Mouse (Mus musculus) small intestine, adult 2 months (tissue): ENCODE data around the gene Cblb. TPM values are rescaled to one million over a fixed set of nuclear protein-coding genes. Genes with fewer than 3 reads are reported as not detected.

ENCODE experiments used
- H3K27ac ChIP-seq: fragments of 200-500 bp; 2 replicates; pipeline ENCODE4 v1.5.1; 2012; ENCODE audit warnings: low read depth, low read length, control low read depth, inconsistent platforms; ENCODE audit not compliant: insufficient read depth
- H3K27me3 ChIP-seq: fragments of 200-500 bp; 2 replicates; pipeline ENCODE4 v1.6.1; 2012; ENCODE audit warnings: mild to moderate bottlenecking, moderate library complexity, low read length, inconsistent platforms; ENCODE audit not compliant: control insufficient read depth, insufficient read depth
- H3K36me3 ChIP-seq: fragments of 200-500 bp; 2 replicates; pipeline ENCODE4 v1.6.1; 2012; ENCODE audit warnings: mild to moderate bottlenecking, low read length, control low read depth, inconsistent platforms; ENCODE audit not compliant: control insufficient read depth, insufficient read depth
- H3K4me1 ChIP-seq: fragments of 200-500 bp; 2 replicates; pipeline ENCODE4 v1.6.1; 2012; ENCODE audit warnings: low read length, inconsistent platforms, mixed read lengths; ENCODE audit not compliant: control insufficient read depth, insufficient read depth, insufficient read length
- H3K4me3 ChIP-seq: fragments of 200-500 bp; 2 replicates; pipeline ENCODE4 v1.5.1; 2012; ENCODE audit warnings: low read depth, mild to moderate bottlenecking, control low read depth, inconsistent platforms, low read length, moderate library complexity
- CTCF ChIP-seq: fragments of 200-500 bp; IDR thresholded peaks from 2 replicates; pipeline ENCODE4 v1.5.1; 2012; ENCODE audit warnings: low read depth, mild to moderate bottlenecking, control low read depth, inconsistent platforms, low read length, moderate library complexity, mixed read lengths; ENCODE audit not compliant: insufficient replicate concordance, insufficient read length; ENCODE audit errors: extremely low read depth
- POLR2A ChIP-seq: fragments of 200-500 bp; IDR thresholded peaks from 2 replicates; pipeline ENCODE4 v1.6.1; 2012; ENCODE audit warnings: low read depth, mild to moderate bottlenecking, control low read depth, inconsistent platforms, low read length, moderate library complexity
- WGBS: fragments of 180-500 bp; shearing (Covaris S2); methylation state at CpG from one replicate; pipeline ENCODE4 v1.1.7; 2018; 5-methylcytosine and 5-hydroxymethylcytosine counted together
- polyA plus RNA-seq: library from polyadenylated mRNA; depleted of rRNA; stranded (reverse); fragments of >200 nt; gene quantifications from 2 replicates; pipeline ENCODE4 v1.2.3, GENCODE M21; 2012

Cblb gene
- polyA plus RNA-seq, 1 experiment = 4.7 TPM

- 82% methylated on average over 8 of the region's 8 CpGs for WGBS
- no peak overlapping the region for H3K27ac ChIP-seq
- TF ChIP-seq CTCF (no peak), POLR2A (no peak)
- no peak overlapping the region for H3K4me3 ChIP-seq
- no peaks in the 10 kb centered on the region for H3K27me3 ChIP-seq
- H3K4me1 ChIP-seq = no peaks in the 10 kb centered on the region
- peaks cover 1% of the 10 kb centered on the region; the same call in 1 of the 2 replicates for H3K36me3 ChIP-seq
Measured at GRCm38 (mm10) chr16:52210844-52211606, 180.0 kb downstream of the Cblb start.

GRCm38 (mm10) chr16:52219069-52219468 is 188.0 kb downstream of the Cblb start:
- WGBS = 14% methylated on average over 2 of the region's 2 CpGs
- Histone ChIP-seq H3K36me3 (no peaks in the 10 kb centered on the region), H3K27me3 (no peaks in the 10 kb centered on the region), H3K4me3 (no peak overlapping the region), H3K4me1 (no peaks in the 10 kb centered on the region), H3K27ac (no peak overlapping the region)
- TF ChIP-seq POLR2A = no peak
- TF ChIP-seq CTCF = no peak

- Histone ChIP-seq H3K27me3 (no peaks in the 10 kb centered on the region), H3K4me1 (no peaks in the 10 kb centered on the region), H3K36me3 (no peaks in the 10 kb centered on the region), H3K27ac (no peak overlapping the region), H3K4me3 (no peak overlapping the region)
- 65% methylated on average over 4 of the region's 4 CpGs for WGBS
- no peak for TF ChIP-seq POLR2A
- no peak for TF ChIP-seq CTCF
Measured at GRCm38 (mm10) chr16:52222896-52223295, 191.9 kb downstream of the Cblb start.

- no peaks in the 10 kb centered on the region for H3K4me1 ChIP-seq
- no peak overlapping the region for H3K4me3 ChIP-seq
- no peaks in the 10 kb centered on the region for H3K36me3 ChIP-seq
- 69% methylated on average over 7 of the region's 7 CpGs for WGBS
- H3K27ac ChIP-seq = no peak overlapping the region
- H3K27me3 ChIP-seq = no peaks in the 10 kb centered on the region
- no peak for TF ChIP-seq CTCF
- TF ChIP-seq POLR2A = no peak
Measured at GRCm38 (mm10) chr16:52229446-52229845, 198.4 kb downstream of the Cblb start.

DNA sequence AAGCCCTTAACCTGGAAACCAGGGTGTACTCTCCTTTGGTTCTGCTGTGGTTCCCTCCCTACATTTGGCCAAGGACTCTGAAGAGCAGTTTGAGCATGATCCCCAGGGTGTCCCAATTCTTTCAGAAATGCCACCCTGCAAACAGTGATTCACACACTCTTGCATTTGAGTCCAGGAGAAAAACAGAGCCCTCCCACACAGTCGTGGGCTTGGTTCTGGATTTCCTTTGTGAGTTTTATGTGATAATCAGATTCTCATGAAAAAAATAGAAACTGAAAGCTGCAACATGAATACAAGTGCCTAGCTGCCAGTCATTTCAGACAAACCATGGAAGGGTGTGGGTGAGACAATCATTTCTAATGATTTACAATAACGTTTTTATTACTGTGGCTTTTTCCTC is 198.9 kb downstream of the Cblb start:
- no peaks in the 10 kb centered on the region for H3K27me3 ChIP-seq
- 18% methylated on average over 2 of the region's 2 CpGs for WGBS
- no peak overlapping the region for H3K27ac ChIP-seq
- TF ChIP-seq POLR2A (no peak), CTCF (no peak)
- H3K36me3 ChIP-seq = no peaks in the 10 kb centered on the region
- H3K4me3 ChIP-seq = no peak overlapping the region
- no peaks in the 10 kb centered on the region for H3K4me1 ChIP-seq

GRCm38 (mm10) chr16:52242144-52242543 is 211.1 kb downstream of the Cblb start:
- H3K4me3 ChIP-seq = no peak overlapping the region
- no peaks in the 10 kb centered on the region for H3K36me3 ChIP-seq
- no peaks in the 10 kb centered on the region for H3K27me3 ChIP-seq
- H3K27ac ChIP-seq = no peak overlapping the region
- peaks cover 3% of the 10 kb centered on the region; the same call in 1 of the 2 replicates for H3K4me1 ChIP-seq
- 40% methylated on average over 2 of the region's 2 CpGs for WGBS
- no peak for TF ChIP-seq CTCF
- TF ChIP-seq POLR2A = no peak

GRCm38 (mm10) chr16:52243421-52243973 is 212.5 kb downstream of the Cblb start:
- WGBS = 87% methylated on average over 4 of the region's 4 CpGs
- Histone ChIP-seq H3K4me1 (peaks cover 3% of the 10 kb centered on the region; the same call in 1 of the 2 replicates), H3K4me3 (no peak overlapping the region), H3K36me3 (no peaks in the 10 kb centered on the region), H3K27ac (no peak overlapping the region), H3K27me3 (no peaks in the 10 kb centered on the region)
- no peak for TF ChIP-seq CTCF
- no peak for TF ChIP-seq POLR2A
